Mouse (Mus musculus): Measurements from ENCODE around the gene Bcl6.

Bcl6 gene

GRCm38 (mm10) chr16:23921697-23922096, 67.0 kb downstream of the Bcl6 start:
- no peak for DNase-seq (ENCODE audit: low spot score)

DNA sequence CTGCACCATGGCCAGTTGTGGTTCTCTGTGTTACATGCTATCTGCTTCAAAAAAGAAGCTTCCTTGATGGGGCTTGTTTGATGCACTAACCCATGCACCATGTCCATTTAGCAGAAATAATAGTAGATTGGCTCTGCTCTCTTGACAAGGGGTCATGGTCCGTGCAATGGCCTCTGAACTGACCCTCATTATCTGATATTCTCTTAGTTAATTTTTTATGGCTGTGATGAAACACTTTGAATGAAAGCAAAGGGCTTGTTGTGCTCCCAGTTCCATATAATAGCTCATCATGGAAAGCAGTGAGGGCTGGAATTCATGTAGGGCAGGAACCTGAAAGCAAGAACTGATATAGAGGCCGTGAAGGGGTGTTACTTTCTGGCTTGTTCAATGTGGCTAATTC, 69.2 kb downstream of the Bcl6 start:
- DNase-seq (ENCODE audit: low spot score) = no peak
